Mouse (Mus musculus) liver, adult 2 months (tissue): ENCODE data around the gene Plxnb1.

Experiments
- CTCF ChIP-seq: fragments of 200-500 bp; IDR thresholded peaks from 2 replicates; pipeline ENCODE4 v1.5.1; 2011; ENCODE audit warnings: low read depth, low read length, control low read depth
- POLR2A ChIP-seq: fragments of 200-500 bp; IDR thresholded peaks from 2 replicates; pipeline ENCODE4 v1.6.1; 2011; ENCODE audit warnings: low read length, control low read depth; ENCODE audit not compliant: insufficient read depth; ENCODE audit errors: extremely low read depth

GRCm38 (mm10) chr9:109114871-109115270 lies 19.7 kb downstream of the Plxnb1 start:
- TF ChIP-seq CTCF: no peak
- no peak for TF ChIP-seq POLR2A
